Mouse (Mus musculus) layer of hippocampus, postnatal 10 days (tissue): ENCODE data around the gene Cd160. TPM values are rescaled to one million over a fixed set of nuclear protein-coding genes. Genes with fewer than 3 reads are reported as not detected.

Experiments
- DNase-seq, 2 experiments: peaks; one replicate each; pipeline ENCODE4 v3.0.0; 2021; ENCODE audit warnings: low spot score in 2 of 2
- total RNA-seq, 2 experiments: library from RNA; stranded (reverse); gene quantifications; 2 replicates each; pipeline ENCODE4 v1.2.3; 2021

The Cd160 gene
- total RNA-seq, 2 experiments from 2014 or later, result not detected

DNA sequence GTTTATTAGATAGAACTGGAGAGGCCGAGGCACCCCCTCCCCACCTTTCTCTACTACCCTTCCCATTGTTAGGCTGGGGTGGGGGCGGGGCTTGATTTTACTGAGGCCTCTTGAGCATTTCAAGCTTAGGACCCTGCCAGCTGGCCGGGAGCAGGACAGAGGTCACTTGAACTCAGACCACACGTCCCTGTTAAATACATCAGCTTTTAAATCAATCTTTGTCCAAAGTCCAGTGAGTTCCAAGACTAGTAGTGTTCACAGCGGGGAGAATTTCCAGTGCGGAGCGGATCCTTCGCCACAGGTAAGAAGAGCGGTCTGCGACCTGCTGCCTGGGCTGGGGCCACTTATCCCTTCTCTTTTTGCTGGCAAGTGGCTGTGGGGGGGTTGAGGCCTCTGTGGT is 705 bp upstream of the Cd160 start:
- DNase-seq, result no peak

DNA sequence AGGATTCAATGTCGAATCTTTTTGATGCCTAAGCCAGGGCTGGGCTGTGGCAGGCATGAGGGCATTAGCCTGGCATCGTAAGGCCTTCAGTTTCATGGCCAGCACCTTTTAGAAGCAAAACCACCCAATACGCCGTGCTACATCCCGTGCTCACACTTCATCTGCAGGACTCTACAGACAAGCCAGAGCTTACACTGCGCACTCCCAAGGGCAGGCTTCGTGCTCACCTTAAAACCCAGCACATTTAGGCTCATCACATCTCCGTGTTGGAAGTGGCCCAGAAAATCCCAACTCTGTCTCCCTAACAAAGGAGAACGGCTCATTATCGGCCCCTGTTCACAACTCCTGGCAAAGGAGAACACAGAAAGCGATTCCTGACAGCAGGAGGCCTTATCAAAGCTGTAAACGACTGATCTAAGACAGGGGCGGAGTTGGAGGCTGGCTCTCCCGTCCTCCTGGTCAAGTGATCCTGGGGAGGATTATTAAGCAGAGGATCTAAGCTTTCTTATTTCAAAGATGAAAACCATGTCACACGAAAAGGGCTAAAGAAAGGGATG is 765 bp downstream of the Cd160 start:
- DNase-seq, result no peak

DNA sequence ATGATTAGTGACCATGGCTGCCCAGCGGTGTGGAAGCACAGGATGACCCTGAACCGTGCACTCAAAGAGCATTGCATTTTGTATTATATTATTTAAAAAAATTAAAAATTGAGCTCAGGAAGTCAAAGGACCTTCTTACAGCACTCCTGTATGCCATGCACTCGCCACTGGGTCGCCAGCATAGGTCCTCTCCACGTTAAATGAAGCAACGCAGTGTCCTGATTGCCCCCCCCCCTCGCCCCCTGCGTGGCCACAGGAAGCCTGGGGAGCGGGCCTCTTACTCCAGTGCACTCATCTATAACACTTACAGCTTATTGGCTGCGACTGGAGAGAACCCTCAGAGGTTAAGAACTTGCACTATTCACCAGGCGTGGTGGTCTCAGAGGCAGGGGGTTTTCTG is 3.9 kb downstream of the Cd160 start:
- no peak for DNase-seq

- no peak for DNase-seq
Measured at GRCm38 (mm10) chr3:96824614-96825013, 4.5 kb downstream of the Cd160 start.

GRCm38 (mm10) chr3:96823701-96824100 is 5.5 kb downstream of the Cd160 start:
- DNase-seq, result no peak

- no peak for DNase-seq
Measured at GRCm38 (mm10) chr3:96821581-96821980, 7.6 kb downstream of the Cd160 start.

DNA sequence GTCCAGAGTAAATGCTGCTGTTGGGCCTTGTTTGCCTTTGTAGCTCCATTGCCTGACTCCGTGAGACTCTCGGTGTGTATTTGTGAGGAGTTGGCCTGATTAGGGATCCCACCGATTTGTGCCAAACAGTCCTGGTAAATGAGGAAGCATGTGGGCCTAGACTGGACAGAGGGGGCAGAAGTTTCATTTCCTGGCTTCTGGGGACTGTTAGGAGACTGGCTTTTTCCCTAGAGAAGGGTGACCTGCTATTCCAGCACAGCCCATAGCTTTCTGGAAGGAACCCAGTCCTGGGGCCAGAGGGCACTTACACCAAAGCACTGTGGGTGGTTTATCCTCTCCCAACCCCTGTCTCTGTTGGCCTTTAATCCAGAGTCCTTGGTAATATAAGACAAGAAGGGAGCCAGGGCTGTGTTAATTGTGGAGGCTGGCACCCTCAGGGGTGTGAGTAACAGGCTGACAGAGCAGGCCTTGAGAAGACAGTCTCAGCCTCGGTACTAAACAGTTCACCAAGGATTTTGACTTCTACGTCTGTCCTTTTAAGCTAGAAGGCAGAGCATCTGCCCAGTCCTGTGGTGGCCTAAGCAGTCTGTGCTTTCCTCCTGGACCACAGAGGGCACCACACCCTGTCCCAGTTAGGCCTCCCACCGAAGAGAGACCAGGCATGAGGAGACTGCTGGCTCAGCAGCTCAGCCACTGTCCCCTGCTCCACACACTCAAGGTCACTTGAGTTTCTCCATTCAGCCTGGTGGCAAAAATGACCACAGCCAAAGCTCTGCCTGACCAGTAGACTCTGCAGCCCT is 8.8 kb downstream of the Cd160 start:
- no peak for DNase-seq

DNA sequence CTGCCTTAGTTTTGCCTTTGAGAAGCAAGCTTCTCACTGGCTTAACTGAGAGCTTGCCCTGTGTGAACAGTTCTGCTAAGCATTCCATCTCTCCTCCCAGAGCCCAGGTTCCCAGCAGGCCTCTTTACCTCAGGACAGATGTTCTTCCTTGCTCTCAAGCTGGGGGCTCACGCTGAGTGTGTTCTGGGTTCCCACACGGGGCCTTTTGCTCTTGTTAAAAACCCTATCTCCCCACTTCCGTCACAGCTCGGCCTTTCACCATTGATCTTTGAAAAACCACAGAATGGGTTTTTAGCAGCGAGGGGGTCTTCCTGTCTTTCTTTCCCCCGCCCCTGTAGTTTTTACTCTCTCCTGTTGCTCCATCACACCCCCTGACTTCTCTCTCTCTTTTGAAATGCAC is 14.8 kb downstream of the Cd160 start:
- DNase-seq, result no peak

DNA sequence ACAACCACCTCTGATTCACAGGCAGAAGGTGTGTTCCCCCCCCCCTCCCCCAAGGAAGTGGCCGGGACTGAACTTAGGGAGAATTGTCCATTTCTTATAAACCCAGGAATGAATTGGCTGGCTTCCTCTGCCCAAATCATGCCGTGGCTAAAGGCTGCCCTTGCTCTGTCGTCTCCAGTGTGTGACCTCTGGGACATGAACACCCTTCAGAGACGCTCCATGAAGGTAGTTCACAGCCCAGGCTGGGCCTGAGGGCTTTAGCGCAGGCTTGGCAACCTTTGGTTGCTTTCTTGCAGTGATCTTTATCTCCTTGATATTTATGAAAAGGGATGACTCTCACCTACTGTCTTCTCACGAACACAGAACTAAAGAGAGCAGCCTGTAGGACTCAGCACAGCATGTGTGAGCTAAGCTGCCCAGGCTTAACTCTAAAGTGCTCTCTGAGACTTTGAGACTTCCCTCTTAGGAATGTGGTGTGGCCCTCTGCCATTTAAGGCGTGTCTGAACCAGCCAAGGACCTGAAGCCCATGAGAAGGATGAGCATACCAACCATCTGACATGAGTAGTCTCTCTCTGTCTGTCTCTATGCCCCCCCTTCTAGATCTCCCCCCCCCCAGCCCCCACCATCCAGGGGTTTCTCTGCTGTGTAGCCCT is 15.4 kb downstream of the Cd160 start:
- no peak for DNase-seq

- DNase-seq, result peak; percentile 29 to 43
Measured at GRCm38 (mm10) chr3:96813106-96813505, 16.0 kb downstream of the Cd160 start.

- DNase-seq, result peak; percentile 83 to 86
Measured at GRCm38 (mm10) chr3:96812395-96813091, 16.6 kb downstream of the Cd160 start.

- no peak for DNase-seq
Measured at GRCm38 (mm10) chr3:96811232-96811631, 17.9 kb downstream of the Cd160 start.

GRCm38 (mm10) chr3:96808651-96809050 is 20.5 kb downstream of the Cd160 start:
- DNase-seq, result no peak

DNA sequence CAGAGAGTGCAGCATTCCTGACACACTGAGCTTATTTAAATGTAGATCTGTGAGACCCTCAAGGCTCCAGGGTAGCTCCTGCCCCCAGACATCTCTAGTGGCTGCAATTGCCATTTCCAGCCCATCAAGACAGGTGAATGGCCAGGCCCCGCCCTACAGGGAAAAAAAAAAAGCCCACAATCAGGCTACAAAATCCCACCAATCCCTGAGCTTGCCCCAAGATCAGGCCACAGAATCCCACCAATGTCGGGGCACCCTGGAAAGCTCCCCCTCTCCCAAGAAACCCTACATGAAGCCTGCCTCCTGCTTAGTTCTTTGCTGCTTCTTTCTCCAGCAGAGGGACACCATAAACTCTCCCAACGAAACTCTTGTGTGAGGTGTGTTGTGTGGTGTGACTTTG is 21.0 kb downstream of the Cd160 start:
- no peak for DNase-seq

- no peak for DNase-seq
Measured at GRCm38 (mm10) chr3:96802214-96802613, 26.9 kb downstream of the Cd160 start.

DNA sequence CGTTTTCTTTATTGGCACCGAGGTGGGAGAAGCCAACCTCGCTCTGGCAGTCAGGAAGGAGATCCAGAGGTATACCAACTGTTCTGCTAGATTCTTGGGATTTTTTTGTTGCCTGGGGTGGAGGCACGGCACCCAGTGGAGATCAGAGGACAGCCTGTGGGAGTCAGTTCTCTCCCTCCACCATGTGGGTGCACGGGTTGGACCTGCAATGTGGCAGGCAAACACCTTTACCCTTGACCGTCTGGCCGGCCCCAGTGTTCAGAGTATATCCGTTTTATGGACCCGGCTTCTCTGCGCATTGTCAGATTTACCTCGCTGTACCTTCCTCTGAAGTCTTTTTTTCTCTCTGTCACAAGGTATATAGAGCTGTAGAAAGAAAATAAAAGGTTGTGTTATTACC is 28.9 kb downstream of the Cd160 start:
- no peak for DNase-seq

- DNase-seq, result peak in 1 of 2 experiments; percentile 27
Measured at GRCm38 (mm10) chr3:96788506-96788905, 40.6 kb downstream of the Cd160 start.

DNA sequence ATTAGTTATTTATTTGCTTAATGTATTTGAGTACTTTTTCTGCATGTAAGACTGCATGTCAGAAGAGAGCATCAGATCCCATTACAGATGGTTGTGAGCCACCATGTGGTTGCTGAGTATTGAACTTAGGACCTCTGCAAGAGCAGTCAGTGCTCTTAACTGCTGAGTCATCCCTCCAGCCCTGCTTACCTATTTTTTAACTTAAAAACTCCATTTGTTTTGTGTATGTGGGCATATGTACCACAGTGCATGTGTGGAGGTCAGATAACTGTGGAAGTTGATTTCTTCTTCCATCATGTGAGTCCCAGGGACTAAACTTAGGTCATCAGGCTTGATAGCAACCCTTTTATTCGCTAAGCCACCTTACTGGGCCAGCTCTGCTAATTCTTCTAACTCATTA is 41.4 kb downstream of the Cd160 start:
- DNase-seq, result no peak

GRCm38 (mm10) chr3:96782236-96782635 is 46.9 kb downstream of the Cd160 start:
- DNase-seq, result no peak

DNA sequence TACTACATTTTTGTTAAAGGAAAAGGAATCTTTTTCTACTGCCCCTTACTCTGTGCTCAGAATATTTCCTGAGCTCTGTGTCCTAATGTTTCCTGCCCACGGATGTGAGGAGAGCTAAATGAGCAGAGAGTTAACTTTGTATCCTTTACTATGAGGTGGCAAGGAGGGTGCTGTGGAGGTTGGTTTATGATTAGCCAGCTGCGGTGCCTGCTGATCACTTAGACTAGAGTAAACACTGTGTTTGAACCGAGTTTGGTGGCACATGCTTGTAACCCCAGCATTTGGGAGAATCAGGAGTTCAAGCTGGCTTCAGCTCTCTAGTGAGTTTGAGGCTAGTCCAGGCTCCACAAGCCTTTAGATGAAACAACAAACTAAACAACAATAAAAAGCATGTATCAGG is 52.0 kb downstream of the Cd160 start:
- DNase-seq, result no peak

GRCm38 (mm10) chr3:96772949-96773348 is 56.2 kb downstream of the Cd160 start:
- no peak for DNase-seq

- no peak for DNase-seq
Measured at GRCm38 (mm10) chr3:96769971-96770370, 59.2 kb downstream of the Cd160 start.
